In genomic region chr7:57473811-57474525, GRCm38 (mm10) we compare ENCODE assay signal across 8 mouse cellular contexts. TPM values are rescaled to one million over a fixed set of nuclear protein-coding genes. Genes with fewer than 3 reads are reported as not detected.
DNase-seq lines count a peak whose midpoint lies in the region; ATAC-seq and TF ChIP-seq lines count a peak whose summit lies in the region.

No protein-coding gene starts in this region.

- H3K9me3 ChIP-seq in liver, postnatal 0 days (ENCODE audit: low read length): no peaks in the 10 kb centered on the region
- no peaks in the 10 kb centered on the region for H3K9me3 ChIP-seq in forebrain, embryonic 14.5 days (replicated peaks; ENCODE audit: control insufficient read depth, low read length)
- H3K9me3 ChIP-seq in kidney, embryonic 15.5 days (replicated peaks): no peaks in the 10 kb centered on the region
- no peaks in the 10 kb centered on the region for H3K9me3 ChIP-seq in limb, embryonic 15.5 days

- no peak overlapping the region for H3K9ac ChIP-seq in liver, postnatal 0 days (replicated peaks)
- H3K9ac ChIP-seq in forebrain, embryonic 14.5 days (ENCODE audit: low read length): no peak overlapping the region
- H3K9ac ChIP-seq in kidney, embryonic 15.5 days: no peak overlapping the region
- no peak overlapping the region for H3K9ac ChIP-seq in limb, embryonic 15.5 days

- ATAC-seq in liver, postnatal 0 days: no peak
- peak; percentile 93 for ATAC-seq in forebrain, embryonic 14.5 days
- peak; percentile 58; the same call in 1 of the 2 replicates for ATAC-seq in kidney, embryonic 15.5 days (replicated peaks; ENCODE audit: low FRiP score)
- 0 out of 2 replicates have a peak, but pooled peaks have one; percentile 35 for ATAC-seq in limb, embryonic 15.5 days (ENCODE audit: insufficient number of reproducible peaks, low FRiP score, low TSS enrichment, low read depth)

- H3K4me2 ChIP-seq in liver, postnatal 0 days (ENCODE audit: low read depth, low read length): no peak overlapping the region
- H3K4me2 ChIP-seq in forebrain, embryonic 14.5 days (ENCODE audit: low read length): no peak overlapping the region
- H3K4me2 ChIP-seq in kidney, embryonic 15.5 days: no peak overlapping the region
- no peak overlapping the region for H3K4me2 ChIP-seq in limb, embryonic 15.5 days

- 73% methylated on average over 4 of the region's 4 CpGs for WGBS in liver, postnatal 0 days (ENCODE audit: insufficient replicate concordance)
- 78% methylated on average over 4 of the region's 4 CpGs for WGBS in forebrain, embryonic 14.5 days
- WGBS in kidney, embryonic 15.5 days: 77% methylated on average over 4 of the region's 4 CpGs
- WGBS in limb, embryonic 15.5 days: 63% methylated on average over 4 of the region's 4 CpGs

- no peak overlapping the region for H3K27ac ChIP-seq in liver, postnatal 0 days (ENCODE audit: low read depth)
- no peak overlapping the region for H3K27ac ChIP-seq in forebrain, embryonic 14.5 days (ENCODE audit: low read depth, low read length)
- H3K27ac ChIP-seq in kidney, embryonic 15.5 days: no peak overlapping the region
- H3K27ac ChIP-seq in limb, embryonic 15.5 days: no peak overlapping the region

- no peak for TF ChIP-seq EP300 in liver, postnatal 0 days (IDR thresholded peaks at IDR 0.05; ENCODE audit: low read depth)

- no peak overlapping the region for H3K4me3 ChIP-seq in liver, postnatal 0 days (ENCODE audit: low read depth, low read length)
- no peak overlapping the region for H3K4me3 ChIP-seq in forebrain, embryonic 14.5 days (ENCODE audit: low read depth, low read length)
- H3K4me3 ChIP-seq in kidney, embryonic 15.5 days (replicated peaks): no peak overlapping the region
- H3K4me3 ChIP-seq in limb, embryonic 15.5 days: no peak overlapping the region

- no peaks in the 10 kb centered on the region for H3K36me3 ChIP-seq in liver, postnatal 0 days (replicated peaks; ENCODE audit: insufficient read depth, low read length)
- H3K36me3 ChIP-seq in forebrain, embryonic 14.5 days (ENCODE audit: control insufficient read depth, insufficient read depth, low read length): no peaks in the 10 kb centered on the region
- no peaks in the 10 kb centered on the region for H3K36me3 ChIP-seq in kidney, embryonic 15.5 days
- H3K36me3 ChIP-seq in limb, embryonic 15.5 days: no peaks in the 10 kb centered on the region

- DNase-seq in liver, postnatal 0 days: no peak
- no peak for DNase-seq in liver
- peak; percentile 72 for DNase-seq in brain, embryonic 18.5 days (ENCODE audit: low read depth, low spot score)
- DNase-seq in forebrain, embryonic 14.5 days (ENCODE audit: low spot score): peak; percentile 90
- DNase-seq in right cerebral cortex, postnatal 4 days: peak; percentile 54
- no peak for DNase-seq in spleen, adult 12 weeks (ENCODE audit: low spot score)

- H3K4me1 ChIP-seq in liver, postnatal 0 days (ENCODE audit: insufficient read depth): no peaks in the 10 kb centered on the region
- H3K4me1 ChIP-seq in forebrain, embryonic 14.5 days (ENCODE audit: control insufficient read depth, insufficient read depth, low read length): no peaks in the 10 kb centered on the region
- no peaks in the 10 kb centered on the region for H3K4me1 ChIP-seq in kidney, embryonic 15.5 days
- no peaks in the 10 kb centered on the region for H3K4me1 ChIP-seq in limb, embryonic 15.5 days

- no peaks in the 10 kb centered on the region for H3K27me3 ChIP-seq in liver, postnatal 0 days (ENCODE audit: insufficient read depth, low read length)
- no peaks in the 10 kb centered on the region for H3K27me3 ChIP-seq in forebrain, embryonic 14.5 days (replicated peaks; ENCODE audit: control insufficient read depth, insufficient read depth, low read length)
- H3K27me3 ChIP-seq in kidney, embryonic 15.5 days: no peaks in the 10 kb centered on the region
- no peaks in the 10 kb centered on the region for H3K27me3 ChIP-seq in limb, embryonic 15.5 days

- TF ChIP-seq CTCF in liver, postnatal 0 days (IDR thresholded peaks at IDR 0.05; ENCODE audit: low read depth): peak; percentile 32

RNA-seq across cellular contexts. Expression of gene Gabra5, which starts 35.9 kb away (rescaled TPM):
- not detected in 2 replicates for polyA plus RNA-seq in liver, postnatal 0 days (2015; fragmentation: Nextera tagmentation; extraction: Ambion mirVana)
- polyA plus RNA-seq in forebrain, embryonic 14.5 days (2014; fragmentation: Nextera tagmentation; extraction: Ambion mirVana): 24.1 and 29.6 TPM in 2 replicates
- 0.29 and 0.31 TPM in 2 replicates for polyA plus RNA-seq in kidney, embryonic 15.5 days (2015; fragmentation: Nextera tagmentation; extraction: Ambion mirVana)
- 0.30 and 0.32 TPM in 2 replicates for polyA plus RNA-seq in limb, embryonic 15.5 days (2015; fragmentation: Nextera tagmentation; extraction: Ambion mirVana)

RNA-seq across cellular contexts. Expression of gene Gabrb3, which starts 54.5 kb away (rescaled TPM):
- polyA plus RNA-seq in liver, postnatal 0 days (2015; fragmentation: Nextera tagmentation; extraction: Ambion mirVana): 0.02 TPM in 1 of 2 replicates, not detected in the other
- 32.7 and 42.2 TPM in 2 replicates for polyA plus RNA-seq in forebrain, embryonic 14.5 days (2014; fragmentation: Nextera tagmentation; extraction: Ambion mirVana)
- polyA plus RNA-seq in kidney, embryonic 15.5 days (2015; fragmentation: Nextera tagmentation; extraction: Ambion mirVana): 1.1 and 1.8 TPM in 2 replicates
- polyA plus RNA-seq in limb, embryonic 15.5 days (2015; fragmentation: Nextera tagmentation; extraction: Ambion mirVana): 0.92 and 1.4 TPM in 2 replicates

Comparison
In these comparisons a context has a peak if more than half of its experiments do, and no peak if none do; other contexts are left out.
1. DNase-seq: peak in brain, embryonic 18.5 days (single experiment), forebrain, embryonic 14.5 days (single experiment) and right cerebral cortex, postnatal 4 days (single experiment); none in liver, postnatal 0 days (single experiment), liver (single experiment) and spleen, adult 12 weeks (single experiment).
2. RNA of gene Gabra5, which starts 35.9 kb away (polyA plus RNA-seq): 24.1 to 29.6 TPM in forebrain, embryonic 14.5 days; 0.30 to 0.32 TPM in limb, embryonic 15.5 days, 0.29 to 0.31 TPM in kidney, embryonic 15.5 days and not detected in liver, postnatal 0 days; every median in the first group is over 10 times any median in the second.
3. RNA of gene Gabrb3, which starts 54.5 kb away (polyA plus RNA-seq): 32.7 to 42.2 TPM in forebrain, embryonic 14.5 days; 1.1 to 1.8 TPM in kidney, embryonic 15.5 days, 0.92 to 1.4 TPM in limb, embryonic 15.5 days and 0.02 TPM in liver, postnatal 0 days; every median in the first group is over 10 times any median in the second.